Mouse (Mus musculus) left cerebral cortex, adult 8-10 months (tissue): ENCODE data around the gene Saysd1. TPM values are rescaled to one million over a fixed set of nuclear protein-coding genes. Genes with fewer than 3 reads are reported as not detected.
A peak's percentile ranks its signal among the peaks of the same experiment; 100 is the strongest.

Source experiments
- DNase-seq, 2 experiments: peaks; one replicate each; pipeline ENCODE4 v3.0.0; 2022; ENCODE audit warnings: low spot score in 2 of 2
- total RNA-seq, 4 experiments: library from RNA; stranded (reverse); gene quantifications; 2 replicates each; pipeline ENCODE4 v1.2.4; 2022

Gene Saysd1
- total RNA-seq, 4 experiments from 2014 or later: 3.3 to 4.4 (median 4.0) TPM

DNA sequence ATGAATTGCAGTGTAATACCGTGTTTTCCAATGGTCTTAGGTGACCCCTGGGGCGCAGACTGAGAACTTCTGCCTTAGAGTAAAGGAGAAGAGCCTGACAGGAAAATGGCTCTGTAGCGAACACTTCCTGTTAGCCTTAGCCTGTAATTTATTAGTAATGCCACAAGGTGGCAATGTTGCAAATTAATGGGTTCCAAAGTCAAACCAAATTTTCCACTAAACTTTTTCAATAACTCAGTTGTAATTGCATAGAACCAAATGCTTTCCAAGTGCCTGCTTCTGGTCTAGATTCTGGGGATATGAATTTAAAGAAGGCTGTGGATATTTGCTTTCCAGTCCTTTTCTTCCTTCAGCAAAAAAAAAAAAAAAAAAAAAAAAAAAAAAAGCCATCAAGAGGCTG, 26.1 kb downstream of the Saysd1 start:
- DNase-seq: no peak

DNA sequence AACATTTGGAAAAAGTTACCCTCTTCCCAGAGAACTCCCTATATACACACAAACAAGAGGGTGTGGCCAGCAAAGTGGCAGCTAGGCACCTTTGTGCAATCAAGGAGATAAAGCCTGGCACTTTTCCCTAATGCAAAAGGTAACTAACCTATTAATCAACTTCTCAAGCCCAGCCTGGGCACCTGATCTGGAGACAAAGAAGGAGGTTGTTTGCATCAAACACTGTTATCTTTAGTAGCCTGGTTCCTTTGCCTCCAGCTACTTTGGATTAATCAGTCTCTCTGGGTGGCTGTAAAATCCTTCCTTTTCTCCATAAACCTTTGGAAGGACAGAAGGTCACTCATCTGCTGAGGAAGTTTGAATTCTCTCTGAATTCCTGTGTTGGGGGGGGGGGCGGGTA, 27.4 kb downstream of the Saysd1 start:
- DNase-seq: no peak

GRCm38 (mm10) chr14:20106271-20106670, 32.1 kb downstream of the Saysd1 start:
- no peak for DNase-seq

GRCm38 (mm10) chr14:20103207-20103606, 35.1 kb downstream of the Saysd1 start:
- no peak for DNase-seq

GRCm38 (mm10) chr14:20098061-20098460, 40.3 kb downstream of the Saysd1 start:
- DNase-seq: no peak

DNA sequence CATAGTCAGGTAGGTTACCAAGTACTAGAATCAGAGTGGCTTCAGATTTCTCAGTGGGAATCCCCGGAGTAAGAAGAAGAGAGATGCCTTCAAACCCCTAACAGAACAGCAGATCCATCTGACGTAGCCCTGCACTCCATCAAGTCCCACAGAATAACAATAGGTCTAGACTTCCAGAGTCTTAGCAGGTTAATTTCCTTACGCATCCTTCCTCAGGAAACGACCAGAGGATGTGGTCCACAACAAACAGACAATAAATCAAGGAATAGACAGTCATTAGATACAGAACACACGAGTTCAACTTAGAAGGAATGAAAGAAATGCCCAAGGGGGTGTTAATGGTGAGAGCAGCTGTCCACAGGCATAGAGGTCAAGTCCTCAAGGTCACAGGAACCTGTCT, 43.4 kb downstream of the Saysd1 start:
- DNase-seq: no peak

- DNase-seq: no peak
Observed at GRCm38 (mm10) chr14:20093493-20093892, 44.8 kb downstream of the Saysd1 start.

- DNase-seq: no peak
Observed at GRCm38 (mm10) chr14:20084335-20084734, 54.0 kb downstream of the Saysd1 start.

DNA sequence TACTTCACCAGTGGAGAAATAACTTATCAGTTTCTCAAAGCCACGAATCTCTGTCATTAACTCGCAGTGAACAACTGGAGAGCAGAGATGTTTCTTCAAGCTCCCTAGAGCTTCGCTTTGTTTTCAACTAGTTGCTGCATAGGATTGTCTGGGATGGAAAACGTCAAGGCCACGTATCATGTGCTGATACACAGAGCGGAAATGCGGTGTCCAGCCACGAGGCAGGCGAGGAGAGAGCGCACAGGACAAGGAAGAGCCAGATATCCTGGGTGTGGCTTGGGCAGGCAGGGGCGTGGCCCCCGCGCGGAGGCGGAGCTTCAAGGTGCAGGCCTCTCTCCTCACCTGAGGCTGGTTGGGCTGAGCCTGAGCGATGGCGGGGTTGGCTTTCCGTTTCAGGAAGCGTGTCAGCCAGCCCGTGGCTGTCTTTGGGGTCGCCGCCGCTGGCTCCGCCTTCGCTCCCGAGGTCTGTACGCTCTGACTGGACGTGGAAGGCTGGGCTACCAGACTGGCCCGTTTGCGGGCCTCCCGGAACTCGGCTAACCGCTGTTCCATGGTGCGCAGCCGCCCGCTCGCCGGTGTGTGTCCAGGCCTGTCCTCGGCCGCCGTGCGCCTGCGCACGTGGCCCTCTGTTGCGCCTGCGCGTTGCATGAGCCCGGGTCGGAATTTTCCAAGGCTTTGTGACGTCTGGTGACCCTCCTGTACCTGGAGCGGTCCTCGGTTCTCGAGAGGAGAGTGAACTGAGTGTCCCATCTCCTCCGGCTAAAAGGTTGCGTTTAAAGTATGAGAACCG, 55.6 kb downstream of the Saysd1 start:
- peak; percentile 90 to 91 for DNase-seq

DNA sequence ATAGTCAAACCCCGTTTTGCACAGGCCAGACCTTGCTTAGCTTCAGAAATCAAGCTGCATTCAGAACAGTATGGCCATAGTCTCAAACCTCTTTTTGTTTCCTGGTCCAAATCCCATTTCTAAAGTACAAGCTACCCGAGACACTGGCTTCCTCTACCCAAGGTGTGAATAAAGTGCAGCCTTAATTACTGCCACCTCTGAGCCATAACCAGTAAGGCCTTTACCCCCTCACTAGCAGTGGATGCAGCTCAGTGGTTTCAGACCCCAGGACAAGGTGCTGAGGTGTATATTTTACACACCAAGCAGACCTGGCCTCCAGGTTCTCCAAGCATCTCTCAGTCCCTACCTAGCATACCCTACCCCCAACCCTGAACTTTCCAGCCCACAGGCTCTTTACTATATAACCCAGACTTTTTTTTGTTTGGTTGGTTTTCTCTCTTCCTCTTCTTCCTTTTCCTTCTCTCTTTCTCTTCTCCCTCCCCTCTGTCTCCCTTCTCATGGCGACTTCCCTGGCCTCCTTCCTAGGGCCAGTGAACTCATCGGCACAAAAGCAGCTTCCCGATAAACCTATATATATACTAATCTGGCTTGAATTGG, 56.3 kb downstream of the Saysd1 start:
- no peak for DNase-seq

- no peak for DNase-seq
Observed at GRCm38 (mm10) chr14:20081084-20081483, 57.2 kb downstream of the Saysd1 start.

GRCm38 (mm10) chr14:20077181-20077580, 61.2 kb downstream of the Saysd1 start:
- no peak for DNase-seq

DNA sequence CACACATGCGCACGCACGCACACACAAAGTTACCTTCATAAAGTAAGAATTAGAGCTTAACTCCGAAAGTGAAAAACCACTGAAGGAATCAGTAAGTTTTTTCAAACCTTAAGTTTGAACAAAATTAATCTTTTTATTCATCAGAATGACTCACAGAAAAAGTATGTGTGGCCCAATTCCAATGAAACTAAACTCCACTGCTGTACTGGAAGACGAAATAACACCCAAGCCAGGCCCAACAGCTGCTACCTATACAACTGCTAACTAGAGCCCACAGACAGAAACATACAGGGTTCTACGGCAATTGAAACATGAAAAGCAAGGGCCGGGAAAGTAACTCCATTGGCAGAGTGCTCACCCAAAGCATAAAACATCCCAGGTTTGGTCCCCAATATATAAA, 62.8 kb downstream of the Saysd1 start:
- no peak for DNase-seq

- no peak for DNase-seq
Observed at GRCm38 (mm10) chr14:20074759-20075158, 63.6 kb downstream of the Saysd1 start.

DNA sequence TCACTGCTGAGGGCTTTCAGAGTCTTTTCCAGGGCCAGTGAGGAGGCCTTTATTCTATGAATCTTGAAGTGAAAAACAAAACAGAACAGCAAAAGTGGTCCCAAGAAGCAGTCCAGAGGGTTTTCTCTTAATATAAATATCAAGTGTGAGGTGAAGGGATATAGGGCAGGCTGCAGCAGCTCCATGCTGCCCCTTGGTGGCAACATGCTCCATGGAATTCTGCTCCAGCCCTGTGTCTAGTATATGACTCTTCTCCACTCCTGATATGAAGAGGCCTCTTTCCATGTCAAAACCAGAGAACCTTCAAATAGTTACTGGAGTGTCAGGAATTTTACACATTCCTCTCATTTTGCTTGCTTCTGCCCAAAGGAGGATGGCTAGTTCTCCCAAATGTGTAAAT, 67.7 kb downstream of the Saysd1 start:
- no peak for DNase-seq

DNA sequence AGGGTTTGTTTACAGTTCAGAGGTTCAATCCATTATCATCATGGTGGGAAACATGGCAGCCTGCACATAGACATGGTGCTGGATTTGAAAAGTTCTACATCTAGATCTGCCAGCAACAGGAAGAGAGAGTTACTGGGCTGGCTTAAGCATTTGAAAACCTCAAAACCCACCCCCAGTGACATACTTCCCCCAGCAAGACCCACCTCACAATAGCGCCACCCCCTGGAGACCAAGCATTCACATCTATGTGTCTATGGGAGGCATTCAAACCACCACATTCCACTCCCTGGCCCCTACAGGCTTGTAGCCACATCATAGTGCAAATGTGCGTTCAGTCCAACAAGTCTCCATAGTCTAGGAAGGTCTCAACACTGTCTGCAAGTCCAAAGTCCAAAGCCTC, 70.0 kb downstream of the Saysd1 start:
- DNase-seq: no peak

DNA sequence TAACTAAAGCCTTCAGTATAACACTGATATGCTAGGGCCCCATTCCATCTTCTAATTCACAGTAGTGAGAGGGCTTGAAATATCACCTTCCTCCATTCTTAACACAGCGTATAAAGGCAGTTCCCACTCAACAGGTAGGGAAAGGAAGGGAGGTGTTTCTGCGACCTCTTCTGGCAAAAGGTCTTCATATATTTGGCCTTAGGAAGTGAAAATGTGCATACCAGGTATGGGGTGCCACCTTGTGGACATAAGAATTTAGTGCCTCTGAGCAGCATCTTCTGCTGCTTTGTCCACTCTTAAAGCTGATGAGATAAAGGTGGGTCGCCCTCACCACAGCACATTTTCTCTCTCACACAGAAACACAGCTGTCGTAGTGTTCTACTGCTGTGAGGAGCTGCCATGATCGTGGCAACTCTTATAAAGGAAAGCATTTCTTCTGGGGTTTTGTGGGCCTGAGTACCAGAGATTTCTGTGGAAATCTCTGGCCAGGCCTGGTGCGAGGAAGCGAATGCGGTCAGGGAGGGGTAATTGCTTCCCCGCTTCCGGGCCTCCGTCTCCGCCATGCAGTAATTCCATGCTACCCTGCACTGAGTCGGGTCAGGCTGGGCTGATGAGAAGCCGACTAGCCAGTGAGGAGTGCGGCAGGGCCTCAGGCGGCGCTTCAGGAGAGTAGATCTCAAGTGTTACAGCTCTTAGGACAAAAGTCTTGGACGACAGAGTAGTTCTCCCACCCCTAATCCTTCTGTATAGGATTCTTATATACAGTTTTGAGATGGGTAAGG, 70.8 kb downstream of the Saysd1 start:
- DNase-seq: peak; percentile 25 to 61

DNA sequence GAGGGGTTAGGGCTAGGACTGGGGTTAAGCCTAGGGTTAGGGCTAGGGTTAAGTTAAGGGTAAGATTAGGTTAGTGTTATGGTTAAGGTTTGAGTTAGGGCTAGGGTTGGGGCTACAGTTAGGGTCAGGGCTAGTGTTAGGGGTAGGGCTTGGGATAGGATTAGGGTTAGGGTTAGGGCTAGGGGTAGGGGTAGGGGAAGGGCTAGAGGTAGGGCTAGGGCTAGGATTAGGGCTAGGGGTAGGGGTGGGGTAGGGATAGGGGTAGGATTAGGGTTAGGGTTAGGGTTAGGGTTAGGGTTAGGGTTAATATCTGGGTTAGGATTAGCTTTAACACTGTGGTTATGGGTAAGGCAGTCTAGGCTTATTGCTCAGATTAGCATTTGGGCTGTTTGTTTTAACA, 73.6 kb downstream of the Saysd1 start:
- no peak for DNase-seq

- DNase-seq: no peak
Observed at GRCm38 (mm10) chr14:20048481-20048835, 89.9 kb downstream of the Saysd1 start.

- DNase-seq: peak in 1 of 2 experiments; percentile 33
Observed at GRCm38 (mm10) chr14:20047814-20048480, 90.4 kb downstream of the Saysd1 start.

DNA sequence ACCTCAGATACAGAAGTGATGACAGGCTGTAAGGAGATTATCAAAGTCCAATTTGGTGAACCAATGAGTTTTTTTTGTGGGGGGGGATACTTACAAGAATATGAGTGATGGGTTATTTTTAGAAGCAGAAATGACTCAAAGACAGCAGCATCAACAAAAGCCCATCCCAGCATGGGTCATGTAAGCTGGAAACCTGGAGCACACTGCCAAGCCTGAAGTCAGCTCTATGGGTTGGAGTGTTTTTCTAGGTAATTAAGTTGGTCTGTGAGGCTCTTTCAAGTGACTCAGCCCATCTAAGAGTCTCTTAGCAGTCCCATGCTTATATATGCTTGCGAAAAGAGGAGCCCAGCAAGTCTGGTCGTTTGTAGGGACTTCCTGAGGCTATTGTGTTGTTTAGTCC, 91.0 kb downstream of the Saysd1 start:
- DNase-seq: no peak

- DNase-seq: no peak
Observed at GRCm38 (mm10) chr14:20044036-20044435, 94.3 kb downstream of the Saysd1 start.
